Mouse (Mus musculus) ES-E14 (cell line): Measurements from ENCODE around the gene Abca17. TPM values are rescaled to one million over a fixed set of nuclear protein-coding genes. Genes with fewer than 3 reads are reported as not detected.
A peak's percentile ranks its signal among the peaks of the same experiment; 100 is the strongest.

ENCODE experiments used
- DNase-seq: peaks from one replicate; pipeline ENCODE4 v3.0.0-alpha.2; 2013; ENCODE audit warnings: low read depth, low spot score
- H3K27ac ChIP-seq: 2 replicates; pipeline ENCODE4 v1.5.1; 2012; ENCODE audit warnings: low read depth, mild to moderate bottlenecking, low read length, moderate library complexity, mixed read lengths; ENCODE audit not compliant: poor library complexity, insufficient read depth, severe bottlenecking
- H3K36me3 ChIP-seq: 2 replicates; pipeline ENCODE4 v1.6.1; 2012; ENCODE audit warnings: mild to moderate bottlenecking, low read length, moderate library complexity, mixed read lengths; ENCODE audit not compliant: control insufficient read depth, poor library complexity, insufficient read depth, severe bottlenecking
- H3K4me1 ChIP-seq, 2 experiments: fragments of 150-350 bp in 1 of 2; sonication (generic) in 1 of 2; 2 replicates each; pipeline ENCODE4 v1.6.1; 2012; ENCODE audit warnings: low read length in 2 of 2, mild to moderate bottlenecking in 1 of 2, mixed read lengths in 1 of 2; ENCODE audit not compliant: control insufficient read depth in 2 of 2, insufficient read depth in 2 of 2, poor library complexity in 1 of 2
- H3K4me3 ChIP-seq, 2 experiments: fragments of 150-350 bp in 1 of 2; sonication (generic) in 1 of 2; 2 replicates each; pipeline ENCODE4 v1.5.1; 2012; ENCODE audit warnings: low read length in 2 of 2, low read depth in 1 of 2, mild to moderate bottlenecking in 1 of 2, mixed read lengths in 1 of 2; ENCODE audit not compliant: insufficient read depth in 1 of 2, poor library complexity in 1 of 2, severe bottlenecking in 1 of 2
- H3K9ac ChIP-seq: 2 replicates; pipeline ENCODE4 v1.6.1; 2012; ENCODE audit warnings: low read depth, mild to moderate bottlenecking, low read length, mixed read lengths; ENCODE audit not compliant: poor library complexity, insufficient read depth, severe bottlenecking
- H3K9me3 ChIP-seq: fragments of 150-350 bp; sonication (generic); 2 replicates; pipeline ENCODE4 v1.6.1; 2012; ENCODE audit warnings: low read depth, mild to moderate bottlenecking, low read length; ENCODE audit not compliant: control insufficient read depth, insufficient read depth
- CHD2 ChIP-seq: IDR thresholded peaks from 2 replicates; pipeline ENCODE4 v1.6.1; 2014; ENCODE audit warnings: mild to moderate bottlenecking, low read depth, low read length, inconsistent platforms
- HCFC1 ChIP-seq: IDR thresholded peaks from 2 replicates; pipeline ENCODE4 v1.6.1; 2012; ENCODE audit warnings: low read length, inconsistent platforms, borderline replicate concordance; ENCODE audit not compliant: insufficient read depth
- MAFK ChIP-seq: IDR thresholded peaks from 2 replicates; pipeline ENCODE4 v1.6.1; 2014; ENCODE audit warnings: mild to moderate bottlenecking, low read depth, low read length, inconsistent platforms; ENCODE audit not compliant: insufficient read depth
- ZC3H11A ChIP-seq: IDR thresholded peaks from 2 replicates; pipeline ENCODE4 v1.6.1; 2012; ENCODE audit warnings: low read depth, mild to moderate bottlenecking, inconsistent platforms, low read length, borderline replicate concordance
- ZNF384 ChIP-seq: IDR thresholded peaks from 2 replicates; pipeline ENCODE4 v1.6.1; 2012; ENCODE audit warnings: low read depth, low read length, inconsistent platforms
- in situ Hi-C, 2 experiments: fragments of 600-800 bp; cut with MboI; formaldehyde crosslinking; loops; one replicate each; pipeline ENCODE4 v1.15.1; 2025; ENCODE audit warnings: low sequenced_read_pairs in 2 of 2, inconsistent platforms in 1 of 2; ENCODE audit not compliant: unreplicated experiment in 2 of 2
- total RNA-seq: library from RNA; depleted of rRNA; stranded (reverse); fragments of 300-350 nt; gene quantifications from 2 replicates; pipeline ENCODE4 v1.2.3, GENCODE M21; 2012

Abca17 gene
- total RNA-seq, 1 experiment: not detected

GRCm38 (mm10) chr17:24307500-24307899 is 43.4 kb downstream of the Abca17 start:
- H3K4me1 ChIP-seq: no peaks in the 10 kb centered on the region
- DNase-seq: peak; percentile 9
- H3K36me3 ChIP-seq: no peaks in the 10 kb centered on the region
- no peak overlapping the region for H3K4me3 ChIP-seq
- no peak overlapping the region for H3K27ac ChIP-seq
- TF ChIP-seq ZNF384 (no peak), MAFK (no peak), HCFC1 (no peak), CHD2 (no peak), ZC3H11A (no peak)
- H3K9ac ChIP-seq: no peak overlapping the region
- H3K9me3 ChIP-seq: no peaks in the 10 kb centered on the region
- in situ Hi-C loops: no loop called here

- Histone ChIP-seq H3K9ac (no peak overlapping the region), H3K36me3 (no peaks in the 10 kb centered on the region), H3K4me3 (no peak overlapping the region), H3K27ac (no peak overlapping the region), H3K4me1 (no peaks in the 10 kb centered on the region), H3K9me3 (no peaks in the 10 kb centered on the region)
- TF ChIP-seq CHD2: no peak
- no peak for TF ChIP-seq HCFC1
- in situ Hi-C loops: no loop called here
- DNase-seq: no peak
These were observed 50.2 kb downstream of the Abca17 start for GRCm38 (mm10) chr17:24300651-24301050.

GRCm38 (mm10) chr17:24289338-24289737 is 61.5 kb downstream of the Abca17 start:
- DNase-seq: no peak
- no peak overlapping the region for H3K4me3 ChIP-seq
- H3K36me3 ChIP-seq: no peaks in the 10 kb centered on the region
- in situ Hi-C loops: no loop called here
- no peaks in the 10 kb centered on the region for H3K4me1 ChIP-seq
- no peak overlapping the region for H3K27ac ChIP-seq
- TF ChIP-seq HCFC1 (no peak), CHD2 (no peak), MAFK (no peak), ZNF384 (no peak), ZC3H11A (no peak)
- no peaks in the 10 kb centered on the region for H3K9me3 ChIP-seq
- no peak overlapping the region for H3K9ac ChIP-seq

GRCm38 (mm10) chr17:24288477-24288876 is 62.4 kb downstream of the Abca17 start:
- Histone ChIP-seq H3K36me3 (no peaks in the 10 kb centered on the region), H3K9ac (no peak overlapping the region), H3K4me3 (no peak overlapping the region), H3K27ac (no peak overlapping the region), H3K4me1 (no peaks in the 10 kb centered on the region), H3K9me3 (no peaks in the 10 kb centered on the region)
- in situ Hi-C loops: no loop called here
- no peak for DNase-seq
- TF ChIP-seq ZC3H11A (no peak), HCFC1 (no peak), MAFK (no peak), CHD2 (no peak)

- DNase-seq: no peak
- in situ Hi-C loops: no loop called here
- H3K9ac ChIP-seq: no peak overlapping the region
- no peaks in the 10 kb centered on the region for H3K4me1 ChIP-seq
- no peaks in the 10 kb centered on the region for H3K36me3 ChIP-seq
- no peak overlapping the region for H3K27ac ChIP-seq
- no peaks in the 10 kb centered on the region for H3K9me3 ChIP-seq
- TF ChIP-seq HCFC1 (no peak), MAFK (no peak), ZC3H11A (no peak), CHD2 (no peak), ZNF384 (no peak)
- H3K4me3 ChIP-seq: no peak overlapping the region
These were observed 65.2 kb downstream of the Abca17 start for GRCm38 (mm10) chr17:24285680-24286079.
